Mouse (Mus musculus): ENCODE data around the gene Sema7a.

Sema7a gene

GRCm38 (mm10) chr9:57939431-57940348 lies at the start of gene Sema7a:
Gene Sema7a, plus strand, starts transcription at chr9:57940112.
- no peak for DNase-seq (ENCODE audit: extremely low read depth, low read depth)

- DNase-seq (ENCODE audit: extremely low read depth, low read depth) = no peak
Measured at GRCm38 (mm10) chr9:57900478-57900877, 39.4 kb upstream of the Sema7a start.

GRCm38 (mm10) chr9:57901197-57901596 lies 38.7 kb upstream of the Sema7a start:
- DNase-seq (ENCODE audit: extremely low read depth, low read depth) = no peak

- no peak for DNase-seq (ENCODE audit: extremely low read depth, low read depth)
Measured at GRCm38 (mm10) chr9:57901601-57902000, 38.3 kb upstream of the Sema7a start.

GRCm38 (mm10) chr9:57902132-57902531 lies 37.8 kb upstream of the Sema7a start:
- DNase-seq (ENCODE audit: extremely low read depth, low read depth) = no peak

GRCm38 (mm10) chr9:57903589-57904249 lies 36.2 kb upstream of the Sema7a start:
- DNase-seq (ENCODE audit: extremely low read depth, low read depth) = no peak

- no peak for DNase-seq (ENCODE audit: extremely low read depth, low read depth)
Measured at GRCm38 (mm10) chr9:57904250-57904644, 35.7 kb upstream of the Sema7a start.

- DNase-seq (ENCODE audit: extremely low read depth, low read depth) = no peak
Measured at GRCm38 (mm10) chr9:57907206-57907605, 32.7 kb upstream of the Sema7a start.

- peak; percentile 92 for DNase-seq (ENCODE audit: extremely low read depth, low read depth)
Measured at GRCm38 (mm10) chr9:57910254-57911160, 29.4 kb upstream of the Sema7a start, which contains the start of gene Ubl7. Gene Ubl7, plus strand, starts transcription at chr9:57910979.

- DNase-seq (ENCODE audit: extremely low read depth, low read depth) = no peak
Measured at GRCm38 (mm10) chr9:57912571-57912970, 27.3 kb upstream of the Sema7a start.

- DNase-seq (ENCODE audit: extremely low read depth, low read depth) = no peak
Measured at GRCm38 (mm10) chr9:57921491-57922060, 18.3 kb upstream of the Sema7a start.

- DNase-seq (ENCODE audit: extremely low read depth, low read depth) = no peak
Measured at GRCm38 (mm10) chr9:57922381-57922780, 17.5 kb upstream of the Sema7a start.

GRCm38 (mm10) chr9:57923046-57923445 lies 16.9 kb upstream of the Sema7a start:
- DNase-seq (ENCODE audit: extremely low read depth, low read depth) = no peak

GRCm38 (mm10) chr9:57931166-57931767 lies 8.6 kb upstream of the Sema7a start:
- DNase-seq (ENCODE audit: extremely low read depth, low read depth) = no peak

GRCm38 (mm10) chr9:57932253-57932652 lies 7.7 kb upstream of the Sema7a start:
- no peak for DNase-seq (ENCODE audit: extremely low read depth, low read depth)

GRCm38 (mm10) chr9:57932831-57933602 lies 6.9 kb upstream of the Sema7a start:
- DNase-seq (ENCODE audit: extremely low read depth, low read depth) = no peak

GRCm38 (mm10) chr9:57935683-57936437 lies 4.1 kb upstream of the Sema7a start:
- DNase-seq (ENCODE audit: extremely low read depth, low read depth) = peak; percentile 45

- DNase-seq (ENCODE audit: extremely low read depth, low read depth) = no peak
Measured at GRCm38 (mm10) chr9:57937171-57937570, 2.7 kb upstream of the Sema7a start.

- no peak for DNase-seq (ENCODE audit: extremely low read depth, low read depth)
Measured at GRCm38 (mm10) chr9:57937651-57938050, 2.3 kb upstream of the Sema7a start.

Data from MEL-GATA-1-ER (cell line).